Mouse (Mus musculus): ENCODE data around the gene Lrrc73. TPM values are rescaled to one million over a fixed set of nuclear protein-coding genes. Genes with fewer than 3 reads are reported as not detected.

Lrrc73 gene
- total and polyA plus RNA-seq, 2 experiments from 2014 or later: 36.1 to 51.5 TPM

- H3K4me1 ChIP-seq (ENCODE audit: insufficient read depth): no peaks in the 10 kb centered on the region
- H3K9ac ChIP-seq: no peak overlapping the region
- no peak overlapping the region for H3K4me3 ChIP-seq (ENCODE audit: low read depth, low read length)
- no peak overlapping the region for H3K27ac ChIP-seq (ENCODE audit: low read depth, low read length)
- no peaks in the 10 kb centered on the region for H3K9me3 ChIP-seq (ENCODE audit: low read length)
- WGBS: 85% methylated on average over 10 of the region's 10 CpGs
- no peaks in the 10 kb centered on the region for H3K27me3 ChIP-seq (ENCODE audit: insufficient read depth, low read length)
- DNase-seq (no peak), ATAC-seq (no peak)
- H3K36me3 ChIP-seq (ENCODE audit: insufficient read depth): peaks cover 22% of the 10 kb centered on the region
- TF ChIP-seq CTCF (IDR thresholded peaks at IDR 0.05; ENCODE audit: low read depth): no peak
- no peak overlapping the region for H3K4me2 ChIP-seq (ENCODE audit: low read depth)
Measured at GRCm38 (mm10) chr17:46268026-46268720, 14.8 kb downstream of the Lrrc73 start.

GRCm38 (mm10) chr17:46269771-46270534 is 16.6 kb downstream of the Lrrc73 start:
- Histone ChIP-seq H3K27me3 (ENCODE audit: insufficient read depth, low read length) (no peaks in the 10 kb centered on the region), H3K4me1 (ENCODE audit: insufficient read depth) (no peaks in the 10 kb centered on the region), H3K4me2 (ENCODE audit: low read depth) (no peak overlapping the region), H3K9ac (no peak overlapping the region), H3K4me3 (ENCODE audit: low read depth, low read length) (no peak overlapping the region), H3K36me3 (ENCODE audit: insufficient read depth) (peaks cover 7% of the 10 kb centered on the region; the same call in 1 of the 2 replicates), H3K27ac (ENCODE audit: low read depth, low read length) (no peak overlapping the region), H3K9me3 (ENCODE audit: low read length) (no peaks in the 10 kb centered on the region)
- DNase-seq (no peak), ATAC-seq (no peak; the same call in 1 of the 2 replicates)
- 79% methylated on average over 19 of the region's 19 CpGs for WGBS
- no peak for TF ChIP-seq CTCF (IDR thresholded peaks at IDR 0.05; ENCODE audit: low read depth)

- no peak for TF ChIP-seq CTCF (IDR thresholded peaks at IDR 0.05; ENCODE audit: low read depth)
- H3K36me3 ChIP-seq (ENCODE audit: insufficient read depth): peaks cover 7% of the 10 kb centered on the region; the same call in 1 of the 2 replicates
- no peak overlapping the region for H3K4me2 ChIP-seq (ENCODE audit: low read depth)
- H3K27me3 ChIP-seq (ENCODE audit: insufficient read depth, low read length): no peaks in the 10 kb centered on the region
- no peak for DNase-seq
- no peaks in the 10 kb centered on the region for H3K9me3 ChIP-seq (ENCODE audit: low read length)
- no peak overlapping the region for H3K4me3 ChIP-seq (ENCODE audit: low read depth, low read length)
- no peaks in the 10 kb centered on the region for H3K4me1 ChIP-seq (ENCODE audit: insufficient read depth)
- no peak for ATAC-seq
- H3K9ac ChIP-seq: no peak overlapping the region
- 81% methylated on average over 2 of the region's 2 CpGs for WGBS
- no peak overlapping the region for H3K27ac ChIP-seq (ENCODE audit: low read depth, low read length)
Measured at GRCm38 (mm10) chr17:46272058-46272457, 18.7 kb downstream of the Lrrc73 start.

GRCm38 (mm10) chr17:46272675-46273074 is 19.3 kb downstream of the Lrrc73 start:
- H3K4me1 ChIP-seq (ENCODE audit: insufficient read depth): no peaks in the 10 kb centered on the region
- no peak overlapping the region for H3K27ac ChIP-seq (ENCODE audit: low read depth, low read length)
- DNase-seq (no peak), ATAC-seq (no peak)
- WGBS: 92% methylated on average over 5 of the region's 5 CpGs
- peaks cover 7% of the 10 kb centered on the region; the same call in 1 of the 2 replicates for H3K36me3 ChIP-seq (ENCODE audit: insufficient read depth)
- no peak overlapping the region for H3K9ac ChIP-seq
- no peak overlapping the region for H3K4me2 ChIP-seq (ENCODE audit: low read depth)
- no peaks in the 10 kb centered on the region for H3K27me3 ChIP-seq (ENCODE audit: insufficient read depth, low read length)
- no peaks in the 10 kb centered on the region for H3K9me3 ChIP-seq (ENCODE audit: low read length)
- TF ChIP-seq CTCF (IDR thresholded peaks at IDR 0.05; ENCODE audit: low read depth): no peak
- H3K4me3 ChIP-seq (ENCODE audit: low read depth, low read length): no peak overlapping the region

- 70% methylated on average over 1 of the region's 1 CpGs for WGBS
- DNase-seq: no peak
Measured at GRCm38 (mm10) chr17:46273803-46274236, 20.5 kb downstream of the Lrrc73 start.

GRCm38 (mm10) chr17:46274465-46274864 is 21.1 kb downstream of the Lrrc73 start:
- Histone ChIP-seq H3K27ac (ENCODE audit: low read depth, low read length) (no peak overlapping the region), H3K4me2 (ENCODE audit: low read depth) (no peak overlapping the region), H3K9me3 (ENCODE audit: low read length) (no peaks in the 10 kb centered on the region), H3K4me3 (ENCODE audit: low read depth, low read length) (no peak overlapping the region), H3K27me3 (ENCODE audit: insufficient read depth, low read length) (no peaks in the 10 kb centered on the region), H3K9ac (no peak overlapping the region), H3K36me3 (ENCODE audit: insufficient read depth) (peaks cover 12% of the 10 kb centered on the region; the same call in 1 of the 2 replicates), H3K4me1 (ENCODE audit: insufficient read depth) (no peaks in the 10 kb centered on the region)
- WGBS: 75% methylated on average over 6 of the region's 6 CpGs
- no peak for TF ChIP-seq CTCF (IDR thresholded peaks at IDR 0.05; ENCODE audit: low read depth)
- no peak for ATAC-seq
- no peak for DNase-seq

More at GRCm38 (mm10) chr17:46273803-46274236, 20.5 kb downstream of the Lrrc73 start:
- no peak overlapping the region for H3K9ac ChIP-seq
- H3K9me3 ChIP-seq (ENCODE audit: low read length): no peaks in the 10 kb centered on the region
- no peaks in the 10 kb centered on the region for H3K4me1 ChIP-seq (ENCODE audit: insufficient read depth)
- no peaks in the 10 kb centered on the region for H3K27me3 ChIP-seq (ENCODE audit: insufficient read depth, low read length)
- H3K4me2 ChIP-seq (ENCODE audit: low read depth): no peak overlapping the region
- H3K27ac ChIP-seq (ENCODE audit: low read depth, low read length): no peak overlapping the region
- no peak for TF ChIP-seq CTCF (IDR thresholded peaks at IDR 0.05; ENCODE audit: low read depth)
- ATAC-seq: no peak
- no peak overlapping the region for H3K4me3 ChIP-seq (ENCODE audit: low read depth, low read length)
- H3K36me3 ChIP-seq (ENCODE audit: insufficient read depth): peaks cover 12% of the 10 kb centered on the region; the same call in 1 of the 2 replicates

- Histone ChIP-seq H3K27ac (ENCODE audit: low read depth, low read length) (no peak overlapping the region), H3K4me1 (ENCODE audit: insufficient read depth) (no peaks in the 10 kb centered on the region), H3K9me3 (ENCODE audit: low read length) (no peaks in the 10 kb centered on the region), H3K36me3 (ENCODE audit: insufficient read depth) (peaks cover 12% of the 10 kb centered on the region; the same call in 1 of the 2 replicates), H3K27me3 (ENCODE audit: insufficient read depth, low read length) (no peaks in the 10 kb centered on the region), H3K4me2 (ENCODE audit: low read depth) (no peak overlapping the region), H3K9ac (no peak overlapping the region), H3K4me3 (ENCODE audit: low read depth, low read length) (no peak overlapping the region)
- no peak for ATAC-seq
- DNase-seq: no peak
- WGBS: 85% methylated on average over 6 of the region's 6 CpGs
- TF ChIP-seq CTCF (IDR thresholded peaks at IDR 0.05; ENCODE audit: low read depth): no peak
Measured at GRCm38 (mm10) chr17:46275034-46275433, 21.7 kb downstream of the Lrrc73 start.
